Comparison of ENCODE assay signal across 11 mouse cellular contexts in the genomic region with DNA sequence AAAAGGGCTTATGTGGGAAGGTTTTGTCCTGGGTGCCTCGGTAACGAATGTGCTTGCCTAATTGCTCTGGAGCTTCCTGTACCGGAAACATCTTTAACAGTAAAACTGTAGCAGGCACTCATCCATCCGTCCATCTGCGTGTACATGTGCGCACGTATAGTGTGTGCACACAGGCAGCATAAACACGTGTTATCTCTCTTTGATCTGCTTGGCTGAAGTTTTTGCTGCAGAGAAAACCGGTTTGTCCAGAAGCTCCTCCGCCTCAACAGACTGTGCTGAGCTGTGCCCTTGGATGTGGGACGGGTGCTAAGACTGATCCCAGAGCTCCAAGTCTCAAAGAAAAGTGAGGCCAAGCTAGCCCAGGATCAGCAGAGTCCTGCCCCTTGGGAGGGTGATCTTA.
DNase-seq lines count a peak whose midpoint lies in the region; ATAC-seq and TF ChIP-seq lines count a peak whose summit lies in the region.
"Had no signal": no experiment of that assay in that cellular context is flagged by ENCODE, and none has a peak within 500 bp of the region (broad histone marks: within the 10 kb centered on the region; RNA-seq: fewer than 3 reads in every experiment).

No protein-coding gene starts in this region.

- H3K4me1 ChIP-seq in embryonic facial prominence, embryonic 14.5 days (ENCODE audit: control insufficient read depth, insufficient read depth, low read length): peaks cover 31% of the 10 kb centered on the region
- peaks cover 19% of the 10 kb centered on the region; the same call in 1 of the 2 replicates for H3K4me1 ChIP-seq in stomach, embryonic 14.5 days (ENCODE audit: control insufficient read depth, insufficient read depth, low read length)

- H3K36me3 ChIP-seq in embryonic facial prominence, embryonic 14.5 days (ENCODE audit: control insufficient read depth, insufficient read depth, low read length): no peaks in the 10 kb centered on the region
- H3K36me3 ChIP-seq in stomach, embryonic 14.5 days (ENCODE audit: control insufficient read depth, insufficient read depth, low read length): no peaks in the 10 kb centered on the region
- H3K36me3 ChIP-seq: hindbrain, embryonic 13.5 days had no signal

- H3K27ac ChIP-seq in layer of hippocampus, adult 2 months: no peak overlapping the region; the same call in 1 of the 2 replicates
- 0 out of 2 replicates have a peak overlapping the region, but pooled peaks have one; percentile 28 for H3K27ac ChIP-seq in embryonic facial prominence, embryonic 14.5 days (replicated peaks; ENCODE audit: low read depth, low read length)
- peak overlapping the region; percentile 35; the same call in 1 of the 2 replicates for H3K27ac ChIP-seq in stomach, embryonic 14.5 days (ENCODE audit: low read length)
- H3K27ac ChIP-seq: hindbrain, embryonic 13.5 days had no signal

- no peak overlapping the region for H3K4me2 ChIP-seq in embryonic facial prominence, embryonic 14.5 days (ENCODE audit: low read depth, low read length)
- H3K4me2 ChIP-seq in stomach, embryonic 14.5 days (replicated peaks; ENCODE audit: low read depth, low read length): no peak overlapping the region
- H3K4me2 ChIP-seq: hindbrain, embryonic 13.5 days had no signal

- peak; percentile 83 for ATAC-seq in embryonic facial prominence, embryonic 14.5 days (ENCODE audit: low read depth)
- peak; percentile 81 for ATAC-seq in stomach, embryonic 14.5 days (ENCODE audit: insufficient number of reproducible peaks, insufficient read depth, low FRiP score, low read depth)

- DNase-seq in layer of hippocampus, adult 11-12 months (ENCODE audit: low spot score): peak; percentile 33
- no peak for DNase-seq in layer of hippocampus, adult 2 months (ENCODE audit: low spot score in 2 of 2)
- peak; percentile 83 for DNase-seq in embryonic facial prominence, embryonic 14.5 days (ENCODE audit: low spot score)
- DNase-seq in kidney, postnatal 10 days: peak; percentile 20
- no peak for DNase-seq in thymus, postnatal 14 days
- DNase-seq in gastrocnemius, postnatal 14 days: no peak
- DNase-seq in adrenal gland, adult 8-10 months: no peak
- DNase-seq: heart, adult 18-20 months; left cerebral cortex, postnatal 4 days had no signal

- H3K9ac ChIP-seq in embryonic facial prominence, embryonic 14.5 days (ENCODE audit: low read depth, low read length): no peak overlapping the region
- H3K9ac ChIP-seq in stomach, embryonic 14.5 days (replicated peaks; ENCODE audit: low read depth, low read length): no peak overlapping the region
- H3K9ac ChIP-seq: hindbrain, embryonic 13.5 days had no signal

- 0 out of 2 replicates have a peak, but pooled peaks cover 4% of the 10 kb centered on the region for H3K9me3 ChIP-seq in embryonic facial prominence, embryonic 14.5 days (ENCODE audit: control insufficient read depth, low read length)
- H3K9me3 ChIP-seq in stomach, embryonic 14.5 days (ENCODE audit: control insufficient read depth, low read depth, low read length): no peaks in the 10 kb centered on the region
- H3K9me3 ChIP-seq: hindbrain, embryonic 13.5 days had no signal

- H3K27me3 ChIP-seq in embryonic facial prominence, embryonic 14.5 days (replicated peaks; ENCODE audit: control insufficient read depth, insufficient read depth, low read length): no peaks in the 10 kb centered on the region
- H3K27me3 ChIP-seq in stomach, embryonic 14.5 days (ENCODE audit: control insufficient read depth, insufficient read depth, low read length): no peaks in the 10 kb centered on the region
- H3K27me3 ChIP-seq: hindbrain, embryonic 13.5 days had no signal

- H3K4me3 ChIP-seq in layer of hippocampus, adult 2 months: no peak overlapping the region
- H3K4me3 ChIP-seq in embryonic facial prominence, embryonic 14.5 days (ENCODE audit: low read depth, low read length): no peak overlapping the region
- no peak overlapping the region for H3K4me3 ChIP-seq in stomach, embryonic 14.5 days (ENCODE audit: low read depth, low read length)
- H3K4me3 ChIP-seq: hindbrain, embryonic 13.5 days had no signal

- no peak for TF ChIP-seq CTCF in layer of hippocampus, adult 2 months (conservative IDR thresholded peaks at IDR 0.05)

- intact Hi-C loops in gastrocnemius, postnatal 14 days (cut with DNase I; ENCODE audit: low total_unique reads): no loop called here

- 63% methylated on average over 11 of the region's 11 CpGs for WGBS in embryonic facial prominence, embryonic 14.5 days
- WGBS in stomach, embryonic 14.5 days: 43% methylated on average over 11 of the region's 11 CpGs

Comparison
In these comparisons a context has a peak if more than half of its experiments do, and no peak if none do; other contexts are left out.
1. DNase-seq: peak in layer of hippocampus, adult 11-12 months (single experiment), embryonic facial prominence, embryonic 14.5 days (single experiment) and kidney, postnatal 10 days (single experiment); none in layer of hippocampus, adult 2 months (0 of 2), thymus, postnatal 14 days (single experiment), gastrocnemius, postnatal 14 days (single experiment) and adrenal gland, adult 8-10 months (single experiment).